Mouse (Mus musculus) MEL (cell line): ENCODE measurements around the gene Prps1l1.

Experiments
- BHLHE40 ChIP-seq: IDR thresholded peaks from 2 replicates; pipeline ENCODE4 v1.6.1; 2012; ENCODE audit warnings: low read depth, mild to moderate bottlenecking, inconsistent platforms, low read length, improper control_type of control experiment, borderline replicate concordance
- CTCF ChIP-seq, 3 experiments: IDR thresholded peaks in 2 of 3; conservative IDR thresholded peaks in 1 of 3; 2 replicates each; pipeline ENCODE4 v1.5.1; 2011 to 2012; ENCODE audit warnings: low read length in 3 of 3, low read depth in 2 of 3, mild to moderate bottlenecking in 2 of 3, improper control_type of control experiment in 1 of 3, inconsistent platforms in 1 of 3, mixed read lengths in 1 of 3, moderate library complexity in 1 of 3; ENCODE audit not compliant: control insufficient read depth in 1 of 3, insufficient read depth in 1 of 3, poor library complexity in 1 of 3, severe bottlenecking in 1 of 3
- POLR2A ChIP-seq, 2 experiments: IDR thresholded peaks; 2 replicates each; pipeline ENCODE4 v1.6.1; 2011 to 2012; ENCODE audit warnings: low read length in 2 of 2, mild to moderate bottlenecking in 2 of 2, control low read depth in 1 of 2, improper control_type of control experiment in 1 of 2, low read depth in 1 of 2, moderate library complexity in 1 of 2; ENCODE audit not compliant: control insufficient read depth in 1 of 2, insufficient read depth in 1 of 2, poor library complexity in 1 of 2
- SMC3 ChIP-seq: IDR thresholded peaks from 2 replicates; pipeline ENCODE4 v1.6.1; 2011; ENCODE audit warnings: low read depth, low read length, improper control_type of control experiment
- ZC3H11A ChIP-seq: IDR thresholded peaks from 2 replicates; pipeline ENCODE4 v1.6.1; 2012; ENCODE audit warnings: low read depth, mild to moderate bottlenecking, inconsistent platforms, low read length, improper control_type of control experiment

DNA sequence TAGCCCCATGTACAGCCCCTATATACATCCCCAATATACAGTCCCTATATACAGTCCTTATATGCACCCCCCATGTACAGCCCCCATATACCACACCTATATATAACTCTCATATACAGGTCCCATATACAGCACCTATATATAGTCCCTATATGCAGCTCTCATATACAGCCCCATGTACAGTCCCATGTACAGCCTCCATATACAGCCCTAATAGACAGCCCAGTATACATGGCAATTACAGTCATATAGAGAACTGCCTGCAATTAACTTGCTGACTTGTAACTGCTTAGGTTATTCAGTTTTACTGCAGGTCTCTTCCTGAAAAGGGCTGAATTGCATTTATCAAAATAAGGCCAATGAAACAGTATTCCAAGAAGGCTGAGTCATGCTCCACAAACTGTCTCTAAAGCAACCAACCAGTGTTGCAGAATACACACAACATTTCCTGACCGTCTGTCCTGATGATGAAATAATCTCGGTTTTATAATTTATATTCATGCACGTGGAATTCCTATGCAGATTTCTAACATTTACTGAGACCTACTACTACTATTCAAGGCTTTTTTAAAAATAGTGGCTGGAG lies 13.1 kb downstream of the Prps1l1 start:
- no peak for TF ChIP-seq BHLHE40
- no peak for TF ChIP-seq POLR2A (IDR thresholded peaks at IDR 0.05; ENCODE audit: control insufficient read depth in 1 of 2, insufficient read depth in 1 of 2, low read depth in 1 of 2, low read length in 2 of 2, poor library complexity in 1 of 2)
- no peak for TF ChIP-seq ZC3H11A
- TF ChIP-seq CTCF (IDR thresholded peaks at IDR 0.05 in 2 of 3, conservative IDR thresholded peaks at IDR 0.05 in 1 of 3; ENCODE audit: control insufficient read depth in 1 of 3, insufficient read depth in 1 of 3, low read depth in 2 of 3, low read length in 3 of 3, poor library complexity in 1 of 3, severe bottlenecking in 1 of 3) = no peak
- no peak for TF ChIP-seq SMC3
